Mouse (Mus musculus) embryonic facial prominence, embryonic 15.5 days (tissue): Measurements from ENCODE around the gene Fam19a4. TPM values are rescaled to one million over a fixed set of nuclear protein-coding genes. Genes with fewer than 3 reads are reported as not detected.

Source experiments
- ATAC-seq: fragments of 200-750 bp; cut with Nextera tagmentation; 2 replicates; pipeline ENCODE4 v1.8.0; 2017; ENCODE audit warnings: low read depth, moderate TSS enrichment; ENCODE audit not compliant: insufficient number of reproducible peaks, low FRiP score, low TSS enrichment
- H3K27ac ChIP-seq: fragments of 300-500 bp; sonication (generic); replicated peaks from 2 replicates; pipeline ENCODE4 v1.5.1; 2015; ENCODE audit warnings: mild to moderate bottlenecking, inconsistent platforms
- H3K27me3 ChIP-seq: fragments of 300-500 bp; sonication (generic); 2 replicates; pipeline ENCODE4 v1.6.1; 2015; ENCODE audit warnings: inconsistent platforms
- H3K36me3 ChIP-seq: fragments of 300-500 bp; sonication (generic); 2 replicates; pipeline ENCODE4 v1.6.1; 2015; ENCODE audit warnings: mild to moderate bottlenecking, inconsistent platforms
- H3K4me1 ChIP-seq: fragments of 300-500 bp; sonication (generic); 2 replicates; pipeline ENCODE4 v1.6.1; 2015; ENCODE audit warnings: inconsistent platforms
- H3K4me2 ChIP-seq: fragments of 300-500 bp; sonication (generic); replicated peaks from 2 replicates; pipeline ENCODE4 v1.6.1; 2015; ENCODE audit warnings: mild to moderate bottlenecking, inconsistent platforms
- H3K4me3 ChIP-seq: fragments of 300-500 bp; sonication (generic); replicated peaks from 2 replicates; pipeline ENCODE4 v1.5.1; 2015; ENCODE audit warnings: mild to moderate bottlenecking, inconsistent platforms
- H3K9ac ChIP-seq: fragments of 300-500 bp; sonication (generic); 2 replicates; pipeline ENCODE4 v1.6.1; 2015; ENCODE audit warnings: inconsistent platforms
- H3K9me3 ChIP-seq: fragments of 300-500 bp; sonication (generic); replicated peaks from 2 replicates; pipeline ENCODE4 v1.6.1; 2016; ENCODE audit warnings: inconsistent platforms
- WGBS: fragments of 180-500 bp; shearing (Covaris S2); methylation state at CpG from one replicate; pipeline ENCODE4 v1.1.7; 2015; 5-methylcytosine and 5-hydroxymethylcytosine counted together
- polyA plus RNA-seq: library from polyadenylated mRNA; unstranded; fragments of >200 nt; fragmentation: Nextera tagmentation; extraction: Ambion mirVana; gene quantifications from 2 replicates; pipeline ENCODE4 v1.2.1, GENCODE M21; 2015

Gene Fam19a4
- polyA plus RNA-seq: 0.55 and 1.3 TPM in 2 replicates

DNA sequence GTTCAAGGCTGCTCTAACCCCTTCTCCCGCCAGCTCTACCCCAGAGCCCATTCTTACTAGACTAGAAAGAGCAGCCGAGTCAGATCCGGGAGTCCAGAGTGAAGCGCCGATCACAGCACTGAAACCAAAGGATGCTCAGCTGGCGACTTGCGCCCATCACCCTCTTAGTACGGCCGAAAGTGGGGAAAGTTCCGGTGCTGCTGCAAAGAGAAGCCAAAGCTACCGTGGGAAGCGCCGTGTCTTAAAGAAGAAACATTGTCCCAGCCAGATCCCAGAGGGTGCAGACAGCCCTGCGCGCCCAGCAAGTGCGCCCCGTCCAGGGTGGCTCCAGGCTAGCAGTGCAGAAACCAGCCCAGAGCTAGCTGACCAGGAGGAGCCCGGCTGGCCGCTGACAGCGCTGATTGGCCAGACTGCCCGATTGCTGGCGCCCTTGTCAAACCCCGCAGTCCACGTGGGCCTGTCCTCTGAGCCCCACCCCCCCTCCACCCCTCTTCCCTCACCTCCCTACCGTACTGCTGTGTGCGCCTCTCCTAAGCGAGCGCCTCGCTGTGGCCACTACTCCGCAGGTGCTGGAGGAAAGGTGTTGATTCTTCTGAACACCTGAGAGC lies at the start of gene Fam19a4:
Gene Fam19a4, minus strand, starts transcription at position 340 of the 608 bp plus-strand sequence.
- Histone ChIP-seq H3K4me3 (peak within 1 kb of the TSS; percentile 40), H3K9me3 (no peaks in the 10 kb centered on the region), H3K36me3 (no peaks in the 10 kb centered on the region), H3K4me1 (peaks cover 15% of the 10 kb centered on the region), H3K9ac (no peak within 1 kb of the TSS), H3K4me2 (peak within 1 kb of the TSS; percentile 73), H3K27ac (no peak within 1 kb of the TSS), H3K27me3 (peaks cover 44% of the 10 kb centered on the region)
- WGBS: under 1% methylated on average over 30 of the region's 30 CpGs
- ATAC-seq: no peak; the same call in 1 of the 2 replicates

- H3K4me2 ChIP-seq: no peak overlapping the region
- H3K27ac ChIP-seq: no peak overlapping the region
- no peaks in the 10 kb centered on the region for H3K36me3 ChIP-seq
- no peak overlapping the region for H3K4me3 ChIP-seq
- 17% methylated on average over 2 of the region's 2 CpGs for WGBS
- no peaks in the 10 kb centered on the region for H3K27me3 ChIP-seq
- H3K9ac ChIP-seq: no peak overlapping the region
- no peaks in the 10 kb centered on the region for H3K9me3 ChIP-seq
- peak; percentile 54; the same call in 1 of the 2 replicates for ATAC-seq
- H3K4me1 ChIP-seq: 0 out of 2 replicates have a peak, but pooled peaks cover 3% of the 10 kb centered on the region
These were observed 46.6 kb upstream of the Fam19a4 start for GRCm38 (mm10) chr6:97106777-97107176.

DNA sequence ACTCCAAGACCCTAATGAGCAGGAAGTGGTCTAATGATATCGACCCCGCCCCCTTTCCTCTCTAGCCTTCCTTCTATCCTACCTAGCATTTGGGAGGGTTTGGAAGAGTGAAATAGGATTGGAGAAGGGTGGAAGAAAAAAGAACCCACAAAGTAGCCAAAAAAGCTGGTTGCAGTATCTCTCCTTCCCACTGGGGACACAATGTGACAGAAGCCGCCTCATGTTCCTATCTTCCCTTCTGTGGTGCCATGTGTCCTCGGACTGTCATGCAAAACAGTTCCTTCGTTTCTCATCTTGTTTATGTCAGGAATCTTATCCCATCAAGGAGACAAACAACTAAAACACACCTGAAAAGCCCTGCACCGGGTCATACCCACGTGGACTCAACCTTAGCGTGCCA lies 45.9 kb upstream of the Fam19a4 start:
- ATAC-seq: no peak
- H3K27ac ChIP-seq: no peak overlapping the region
- WGBS: 70% methylated on average over 8 of the region's 8 CpGs

GRCm38 (mm10) chr6:97104264-97104852 lies 44.1 kb upstream of the Fam19a4 start:
- H3K9ac ChIP-seq: no peak overlapping the region
- no peak overlapping the region for H3K4me3 ChIP-seq
- H3K27ac ChIP-seq: no peak overlapping the region
- no peak for ATAC-seq
- no peaks in the 10 kb centered on the region for H3K9me3 ChIP-seq
- WGBS: 71% methylated on average over 7 of the region's 7 CpGs
- no peaks in the 10 kb centered on the region for H3K36me3 ChIP-seq
- peaks cover 7% of the 10 kb centered on the region; the same call in 1 of the 2 replicates for H3K4me1 ChIP-seq
- no peaks in the 10 kb centered on the region for H3K27me3 ChIP-seq
- H3K4me2 ChIP-seq: no peak overlapping the region

More for the DNA sequence above, 45.9 kb upstream of the Fam19a4 start:
- no peak overlapping the region for H3K9ac ChIP-seq
- no peaks in the 10 kb centered on the region for H3K9me3 ChIP-seq
- H3K4me3 ChIP-seq: no peak overlapping the region
- no peaks in the 10 kb centered on the region for H3K36me3 ChIP-seq
- no peaks in the 10 kb centered on the region for H3K27me3 ChIP-seq
- H3K4me1 ChIP-seq: peaks cover 7% of the 10 kb centered on the region; the same call in 1 of the 2 replicates
- no peak overlapping the region for H3K4me2 ChIP-seq

GRCm38 (mm10) chr6:97101958-97102702 lies 41.9 kb upstream of the Fam19a4 start:
- H3K4me3 ChIP-seq: no peak overlapping the region
- peaks cover 7% of the 10 kb centered on the region; the same call in 1 of the 2 replicates for H3K4me1 ChIP-seq
- H3K27ac ChIP-seq: no peak overlapping the region
- no peaks in the 10 kb centered on the region for H3K36me3 ChIP-seq
- H3K9ac ChIP-seq: no peak overlapping the region
- ATAC-seq: no peak
- WGBS: 9% methylated on average over 15 of the region's 15 CpGs
- H3K27me3 ChIP-seq: no peaks in the 10 kb centered on the region
- H3K4me2 ChIP-seq: no peak overlapping the region
- H3K9me3 ChIP-seq: no peaks in the 10 kb centered on the region

DNA sequence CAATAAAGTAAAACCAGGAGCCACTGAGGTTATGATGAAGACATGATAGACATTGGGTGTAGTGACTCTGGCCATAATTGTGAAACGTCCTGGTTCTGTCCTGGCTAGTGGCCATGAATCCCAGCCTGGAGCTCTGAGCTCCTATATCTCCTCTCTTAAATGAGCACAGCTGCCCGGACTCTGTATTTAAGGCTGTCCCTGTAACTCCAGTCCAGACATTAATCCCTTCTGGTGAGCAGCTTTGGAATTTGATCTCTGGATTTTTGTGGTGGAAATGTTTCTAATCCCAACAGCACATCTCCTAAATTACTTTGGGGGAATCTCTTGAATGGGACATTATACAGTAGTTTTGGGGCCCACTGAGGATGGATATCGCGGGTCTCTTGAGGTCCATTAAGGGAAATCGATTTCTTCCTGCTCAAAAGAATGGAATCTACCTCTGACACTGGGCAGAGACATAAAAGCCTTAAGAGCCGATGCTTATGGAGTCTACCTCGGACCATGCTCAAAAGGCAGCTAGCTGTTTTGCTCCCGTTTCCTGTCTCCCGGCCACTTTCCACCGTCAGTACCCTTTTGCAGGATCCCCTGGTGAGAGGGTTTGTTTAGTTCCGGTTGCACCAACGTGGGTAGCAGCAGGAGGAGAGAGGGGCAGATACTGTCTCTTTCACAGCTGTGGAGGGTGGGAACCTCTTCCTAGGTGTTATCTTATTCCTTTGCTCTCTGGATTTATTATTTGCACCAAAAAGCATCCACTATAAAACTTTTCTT lies 41.2 kb upstream of the Fam19a4 start:
- H3K36me3 ChIP-seq: no peaks in the 10 kb centered on the region

DNA sequence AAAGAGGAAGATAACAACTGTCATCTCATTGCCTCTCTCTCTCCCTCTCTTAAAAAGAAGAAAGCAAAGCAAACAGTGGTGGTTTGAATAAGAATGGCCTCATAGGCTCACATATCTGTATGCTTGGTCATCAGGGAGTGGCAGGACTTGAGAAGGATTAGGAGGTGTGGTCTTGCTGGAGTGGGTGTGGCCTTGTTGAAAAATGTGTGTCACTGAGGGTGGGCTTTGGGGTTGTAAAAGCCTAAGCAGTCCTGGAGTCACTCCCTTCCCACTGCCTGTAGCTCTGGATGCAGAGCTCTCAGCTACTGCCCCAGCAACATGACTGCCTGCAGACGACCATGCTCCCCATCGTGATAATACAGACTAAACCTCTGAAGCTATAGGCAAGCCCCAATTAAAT lies 22.1 kb upstream of the Fam19a4 start:
- 78% methylated on average over 2 of the region's 2 CpGs for WGBS

More for the DNA sequence above, 41.2 kb upstream of the Fam19a4 start:
- ATAC-seq: peak; percentile 57; the same call in 1 of the 2 replicates
- WGBS: 11% methylated on average over 12 of the region's 12 CpGs
- H3K27ac ChIP-seq: no peak overlapping the region
- H3K27me3 ChIP-seq: no peaks in the 10 kb centered on the region
- no peak overlapping the region for H3K9ac ChIP-seq
- no peaks in the 10 kb centered on the region for H3K9me3 ChIP-seq
- H3K4me1 ChIP-seq: peaks cover 7% of the 10 kb centered on the region; the same call in 1 of the 2 replicates
- peak overlapping the region; percentile 11; the same call in 1 of the 2 replicates for H3K4me2 ChIP-seq
- no peak overlapping the region for H3K4me3 ChIP-seq

DNA sequence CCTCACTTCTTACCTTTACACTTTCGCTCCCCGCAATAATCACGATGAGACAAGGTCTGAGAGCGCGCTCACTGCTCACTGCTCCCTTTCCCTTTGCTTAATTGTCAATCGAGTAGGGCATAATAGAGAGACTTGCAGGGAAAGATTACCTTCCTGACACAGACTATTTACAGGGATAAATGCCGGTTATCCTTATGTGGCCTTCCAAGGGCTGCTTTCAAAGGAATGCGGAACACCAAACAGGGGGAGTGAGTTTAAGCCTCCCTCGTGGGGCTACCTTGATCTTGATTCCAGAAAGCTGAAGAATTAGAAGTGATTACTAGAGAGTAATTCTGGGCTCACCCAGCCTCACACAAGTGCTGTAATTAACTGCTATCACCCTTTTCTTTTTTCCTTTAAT lies 19.8 kb upstream of the Fam19a4 start:
- no peak overlapping the region for H3K4me2 ChIP-seq
- H3K4me1 ChIP-seq: no peaks in the 10 kb centered on the region
- no peak overlapping the region for H3K4me3 ChIP-seq
- H3K9me3 ChIP-seq: no peaks in the 10 kb centered on the region
- WGBS: 34% methylated on average over 9 of the region's 9 CpGs
- no peaks in the 10 kb centered on the region for H3K27me3 ChIP-seq
- no peak for ATAC-seq
- H3K36me3 ChIP-seq: no peaks in the 10 kb centered on the region
- H3K27ac ChIP-seq: no peak overlapping the region
- no peak overlapping the region for H3K9ac ChIP-seq

More for the DNA sequence above, 22.1 kb upstream of the Fam19a4 start:
- H3K9ac ChIP-seq: no peak overlapping the region
- H3K4me3 ChIP-seq: no peak overlapping the region
- no peaks in the 10 kb centered on the region for H3K27me3 ChIP-seq
- no peaks in the 10 kb centered on the region for H3K4me1 ChIP-seq
- no peak for ATAC-seq
- no peaks in the 10 kb centered on the region for H3K9me3 ChIP-seq
- H3K36me3 ChIP-seq: no peaks in the 10 kb centered on the region
- H3K27ac ChIP-seq: no peak overlapping the region
- no peak overlapping the region for H3K4me2 ChIP-seq

GRCm38 (mm10) chr6:97059599-97059998 lies 614 bp downstream of the Fam19a4 start:
- H3K27me3 ChIP-seq: peaks cover 44% of the 10 kb centered on the region
- H3K27ac ChIP-seq: no peak overlapping the region
- no peak for ATAC-seq

GRCm38 (mm10) chr6:97052196-97052770 lies 7.9 kb downstream of the Fam19a4 start:
- no peaks in the 10 kb centered on the region for H3K9me3 ChIP-seq
- no peak overlapping the region for H3K4me2 ChIP-seq
- no peaks in the 10 kb centered on the region; the same call in 1 of the 2 replicates for H3K27me3 ChIP-seq
- ATAC-seq: no peak
- no peaks in the 10 kb centered on the region for H3K36me3 ChIP-seq
- no peak overlapping the region for H3K9ac ChIP-seq
- no peak overlapping the region for H3K4me3 ChIP-seq
- WGBS: 70% methylated on average over 8 of the region's 8 CpGs
- no peak overlapping the region for H3K27ac ChIP-seq
- no peaks in the 10 kb centered on the region for H3K4me1 ChIP-seq

More at GRCm38 (mm10) chr6:97059599-97059998, 614 bp downstream of the Fam19a4 start:
- WGBS: 3% methylated on average over 10 of the region's 10 CpGs
- no peaks in the 10 kb centered on the region for H3K36me3 ChIP-seq
- peaks cover 15% of the 10 kb centered on the region for H3K4me1 ChIP-seq
- peak overlapping the region; percentile 40 for H3K4me3 ChIP-seq
- no peak overlapping the region for H3K9ac ChIP-seq
- H3K4me2 ChIP-seq: peak overlapping the region; percentile 73
- H3K9me3 ChIP-seq: no peaks in the 10 kb centered on the region
